Mouse (Mus musculus): ENCODE results near the gene Dydc2. TPM values are rescaled to one million over a fixed set of nuclear protein-coding genes. Genes with fewer than 3 reads are reported as not detected.

Dydc2 gene
- total RNA-seq, 2 experiments from 2014 or later = not detected

GRCm38 (mm10) chr14:41047402-41047801, 21.6 kb downstream of the Dydc2 start:
- no peak for DNase-seq (ENCODE audit: low spot score)

DNA sequence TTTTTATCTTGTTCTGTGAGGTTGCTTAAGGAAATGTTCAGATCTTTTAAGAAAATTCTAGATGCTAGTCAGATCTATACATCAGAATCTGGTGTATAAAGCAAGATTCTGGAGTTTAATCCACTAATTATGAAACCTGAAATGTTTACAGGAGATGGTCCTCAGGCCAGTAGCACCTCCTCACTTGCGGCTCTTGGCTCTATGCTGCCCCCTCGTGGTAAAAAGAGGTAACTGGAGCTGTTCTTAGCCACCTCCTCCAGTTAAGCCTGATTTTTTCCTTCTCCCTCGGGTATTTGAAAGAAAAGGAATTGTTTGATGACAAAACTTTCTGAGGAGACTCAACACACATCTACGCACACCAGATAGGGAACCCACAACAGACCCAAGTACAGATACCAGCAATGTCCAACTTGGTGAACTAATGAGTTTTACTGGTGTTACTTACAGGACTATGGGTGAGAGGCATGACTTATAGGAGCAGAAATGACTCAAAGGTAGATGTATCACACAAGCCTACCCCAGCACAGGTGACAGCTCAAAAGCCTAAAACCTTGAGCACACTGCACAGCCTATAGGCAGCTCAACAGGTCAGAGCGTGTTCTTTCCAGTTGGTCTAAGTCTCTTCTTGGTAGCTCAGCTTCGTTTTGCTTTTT, 33.7 kb downstream of the Dydc2 start:
- DNase-seq (ENCODE audit: low spot score) = peak; percentile 49

- peak; percentile 71 for DNase-seq (ENCODE audit: low spot score)
Observed at GRCm38 (mm10) chr14:41033135-41034110, 35.6 kb downstream of the Dydc2 start.

DNA sequence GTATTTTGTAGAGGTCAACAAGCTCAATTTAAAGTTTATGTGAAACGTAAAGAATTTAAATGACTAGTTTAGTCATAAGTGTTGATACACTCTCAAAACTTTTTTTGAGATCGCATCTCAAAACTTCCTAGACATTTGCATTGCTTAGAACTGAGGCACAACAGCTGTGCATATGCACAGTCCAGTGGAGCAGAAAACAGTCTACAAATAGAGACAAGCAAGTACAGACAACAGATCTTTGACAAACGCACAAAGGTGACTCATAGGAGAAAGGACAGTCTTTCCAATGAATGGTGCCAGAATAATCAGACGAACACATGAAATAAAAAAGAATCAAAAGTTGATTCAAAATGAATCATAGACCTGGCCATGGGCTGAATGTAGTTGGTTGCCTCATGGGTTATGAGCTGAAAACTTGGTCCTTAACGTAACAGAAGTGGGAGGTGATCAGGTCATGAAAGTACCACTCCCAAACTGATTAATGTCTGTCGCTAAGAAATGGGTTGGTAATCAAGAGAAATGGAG, 38.0 kb downstream of the Dydc2 start:
- DNase-seq (ENCODE audit: low spot score) = no peak

DNA sequence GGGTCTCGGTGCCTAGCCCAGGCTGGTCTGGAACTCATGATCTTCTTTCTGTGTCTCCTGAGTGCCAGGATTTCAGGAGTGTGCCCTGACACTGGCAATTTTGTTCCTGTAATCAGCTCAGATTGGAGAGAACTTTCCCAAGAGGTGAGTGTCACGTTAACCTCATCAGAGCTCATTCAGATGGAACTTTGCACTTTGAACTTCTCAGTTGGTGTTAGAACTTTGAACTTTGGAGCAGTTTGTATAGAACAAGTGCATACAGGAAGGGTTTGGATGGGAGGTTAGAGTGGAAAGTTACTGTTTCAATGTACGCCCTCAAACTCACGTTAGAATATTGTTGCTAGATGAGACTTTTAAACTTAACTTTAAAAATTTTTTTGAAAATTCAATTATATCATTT, 39.7 kb downstream of the Dydc2 start:
- DNase-seq (ENCODE audit: low spot score) = no peak

GRCm38 (mm10) chr14:41025594-41026284, 43.3 kb downstream of the Dydc2 start:
- no peak for DNase-seq (ENCODE audit: low spot score)

DNA sequence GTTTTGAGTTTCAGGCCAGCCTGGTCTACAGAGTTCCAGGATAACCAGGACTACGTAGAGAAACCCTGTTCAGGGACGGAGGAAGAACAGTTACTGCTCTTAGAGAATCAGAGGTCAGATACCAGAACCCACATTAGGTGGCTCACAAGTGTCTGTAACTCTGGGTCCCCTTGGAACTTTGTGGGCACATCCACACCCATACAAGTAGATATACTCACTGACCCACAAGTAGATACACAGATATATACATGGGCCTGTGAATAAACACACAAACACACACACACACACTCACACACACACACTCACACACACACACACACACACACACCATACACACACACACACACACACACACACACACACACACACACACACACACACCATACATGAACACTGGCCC, 43.9 kb downstream of the Dydc2 start:
- no peak for DNase-seq (ENCODE audit: low spot score)

GRCm38 (mm10) chr14:41021246-41021645, 47.8 kb downstream of the Dydc2 start:
- DNase-seq (ENCODE audit: low spot score) = no peak

DNA sequence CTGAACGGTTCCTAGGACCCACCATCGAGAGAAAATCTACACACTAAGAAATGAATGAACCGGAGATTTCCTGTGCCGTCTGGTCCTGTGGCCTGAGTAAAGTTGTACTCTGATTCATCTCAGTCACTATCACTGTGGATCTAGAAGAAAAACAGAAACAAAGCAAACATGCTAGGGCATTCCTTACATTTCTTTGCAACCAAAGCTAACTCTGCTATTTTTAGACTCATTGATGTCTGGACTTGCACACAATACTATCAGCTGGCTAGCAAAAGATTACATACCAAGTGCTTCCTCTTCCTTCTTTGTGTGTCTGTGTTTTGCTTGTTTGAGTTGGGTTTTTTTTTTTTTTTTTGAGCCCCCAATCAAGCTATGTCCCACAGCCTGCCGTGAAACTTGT, 51.5 kb downstream of the Dydc2 start:
- DNase-seq (ENCODE audit: low spot score) = no peak

DNA sequence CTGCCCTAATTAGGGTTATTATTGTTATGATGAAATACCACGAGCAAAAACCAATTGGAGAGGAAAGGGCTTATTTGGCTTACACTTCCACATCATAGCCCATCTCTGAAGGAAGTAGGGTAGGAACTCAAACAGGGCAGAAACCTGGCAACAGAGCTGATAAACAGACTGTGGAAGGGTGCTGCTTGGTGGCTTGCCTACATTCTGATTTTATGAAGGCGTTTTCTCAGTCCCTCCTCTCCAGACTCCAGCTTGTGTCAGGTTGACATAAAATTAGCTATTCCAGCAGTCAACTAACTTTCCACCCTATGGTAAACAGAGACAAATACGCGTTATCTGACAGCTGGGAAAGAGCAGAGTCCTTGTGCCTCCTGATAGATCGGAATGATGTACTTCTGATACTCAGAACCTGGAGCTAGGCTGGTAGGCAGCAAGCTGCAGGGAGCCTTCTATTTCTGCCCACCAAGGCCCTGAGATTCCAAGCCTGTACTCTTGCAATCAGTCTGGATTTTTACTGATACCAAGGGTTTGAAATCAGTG, 54.2 kb downstream of the Dydc2 start:
- no peak for DNase-seq (ENCODE audit: low spot score)

DNA sequence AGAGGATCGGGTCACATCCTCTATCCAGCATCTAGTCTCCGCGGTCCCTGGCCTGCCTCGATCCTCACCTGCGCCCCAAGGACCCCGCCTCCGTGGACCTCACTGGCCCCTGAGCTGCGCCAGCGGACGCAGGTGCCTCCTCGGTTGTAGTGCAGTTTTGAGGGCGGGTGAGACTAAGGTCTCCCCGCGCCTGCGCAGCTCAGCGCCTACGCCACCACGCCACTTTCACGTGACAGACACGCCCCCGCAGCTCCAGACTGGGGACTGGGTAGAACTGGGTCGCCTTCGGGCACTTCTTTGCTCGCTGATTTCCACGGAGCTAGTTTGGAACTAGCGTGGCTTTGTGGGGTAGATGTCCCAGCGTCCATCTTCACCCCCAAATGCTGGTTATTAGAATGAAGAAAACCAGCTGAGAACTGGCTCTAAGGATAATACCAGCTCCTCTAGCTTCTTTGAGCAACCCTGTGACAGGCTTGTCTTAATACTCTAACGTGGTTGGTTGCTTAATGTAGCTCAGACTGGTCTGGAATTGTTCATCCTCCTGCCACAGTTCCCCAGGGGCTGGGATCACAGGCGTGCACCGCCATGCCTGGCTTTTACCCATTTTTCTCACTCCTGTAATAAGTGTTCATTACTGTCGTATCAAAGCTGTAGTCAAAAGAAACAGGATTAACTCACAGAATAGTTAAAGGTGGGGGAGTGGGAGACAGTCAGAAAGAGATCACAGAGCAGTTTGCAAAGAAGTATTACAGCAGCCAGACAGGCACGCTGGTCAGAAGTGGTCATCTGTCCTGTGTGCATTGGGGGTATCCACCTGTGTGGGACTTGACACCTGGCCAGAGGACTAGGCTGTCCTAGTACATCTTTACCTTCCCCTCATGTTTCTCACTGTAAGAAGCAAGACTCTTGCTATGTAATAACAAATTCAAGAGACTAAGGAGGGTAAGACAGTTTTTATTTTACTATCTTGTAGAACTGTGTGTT, 55.1 kb downstream of the Dydc2 start, which contains the start of gene Fam213a:
Fam213a (minus strand) TSS at position 159 of the 984 bp plus-strand sequence.
- peak; percentile 87 for DNase-seq (ENCODE audit: low spot score)

GRCm38 (mm10) chr14:41013143-41013542, 55.9 kb downstream of the Dydc2 start:
- no peak for DNase-seq (ENCODE audit: low spot score)

DNA sequence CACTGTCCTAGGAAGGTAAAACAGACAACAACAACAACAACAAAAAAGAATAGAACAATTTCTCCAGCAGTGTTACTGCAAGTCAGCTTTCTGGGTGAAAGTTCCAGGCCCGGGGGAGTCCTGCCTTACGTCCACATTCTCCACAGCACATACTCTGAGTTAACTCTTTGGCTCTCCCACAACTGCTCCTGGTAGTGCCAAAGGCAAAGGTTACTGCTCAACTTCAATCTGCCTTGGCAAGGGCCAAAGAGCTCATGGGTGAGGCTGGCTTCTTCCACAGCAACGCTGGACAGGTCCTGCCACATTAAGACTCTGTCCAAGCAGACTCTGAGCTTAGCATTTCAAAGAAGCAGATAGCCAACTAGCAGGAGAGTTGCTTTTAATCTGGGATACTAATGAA, 57.1 kb downstream of the Dydc2 start:
- DNase-seq (ENCODE audit: low spot score) = no peak

DNA sequence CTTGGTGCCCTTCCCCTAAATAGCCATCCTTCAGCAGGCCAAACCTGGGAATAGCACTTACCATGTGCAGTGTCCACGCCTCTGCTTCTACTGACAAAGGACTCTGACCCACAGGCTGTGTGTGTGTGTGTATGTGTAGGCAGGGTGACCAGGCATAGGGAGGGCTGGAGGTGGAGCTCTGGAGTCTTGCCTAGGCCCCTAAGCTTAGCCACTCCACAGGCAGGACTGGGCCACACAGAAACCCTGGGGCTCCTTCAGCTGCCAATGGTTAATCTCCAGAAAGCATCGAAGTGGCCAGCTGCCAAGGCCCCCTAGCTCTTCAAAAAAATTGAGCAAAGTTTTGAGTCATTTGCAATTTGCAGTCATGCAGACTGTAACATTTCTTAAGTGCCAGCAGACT, 60.9 kb downstream of the Dydc2 start:
- no peak for DNase-seq (ENCODE audit: low spot score)

- DNase-seq (ENCODE audit: low spot score) = no peak
Observed at GRCm38 (mm10) chr14:41007641-41008040, 61.4 kb downstream of the Dydc2 start.

GRCm38 (mm10) chr14:41006899-41007298, 62.1 kb downstream of the Dydc2 start:
- DNase-seq (ENCODE audit: low spot score) = no peak

DNA sequence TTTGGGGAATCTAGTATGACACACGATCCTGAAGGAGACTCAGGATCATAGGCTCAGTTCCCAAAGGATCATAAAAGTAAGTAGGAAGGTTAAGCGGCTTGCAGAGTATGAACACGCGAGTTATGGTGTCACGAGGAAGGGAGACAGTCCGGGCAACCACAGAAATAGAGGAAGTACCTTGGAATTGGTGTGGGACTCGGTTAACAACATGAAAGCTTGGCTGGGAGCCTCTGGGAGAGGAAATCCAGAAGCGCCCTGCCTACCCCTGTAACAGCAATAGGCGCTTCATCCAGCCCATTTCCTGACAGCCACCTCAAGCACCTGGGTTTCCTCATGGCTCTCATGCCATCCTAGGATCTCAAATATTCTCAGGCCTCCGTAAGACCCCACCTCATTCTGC, 62.7 kb downstream of the Dydc2 start:
- no peak for DNase-seq (ENCODE audit: low spot score)

DNA sequence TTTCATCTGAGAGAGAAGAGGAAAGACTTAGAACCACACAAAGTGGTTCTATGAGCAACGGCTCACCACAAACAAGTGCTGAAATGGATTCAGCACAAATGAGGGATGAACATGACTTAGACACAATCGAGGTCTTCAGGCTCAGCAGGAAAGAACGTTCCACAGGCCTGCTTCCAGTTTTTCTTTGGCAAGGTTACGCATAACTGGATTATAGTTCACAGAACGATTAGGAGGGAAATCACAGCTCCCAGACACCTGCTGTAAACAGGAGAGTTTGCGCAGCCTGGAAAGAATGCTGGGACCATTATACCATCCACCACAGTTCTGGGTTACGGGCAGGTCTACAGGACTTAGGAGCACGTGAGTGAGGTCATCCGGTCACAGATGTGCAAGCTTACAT, 63.3 kb downstream of the Dydc2 start:
- no peak for DNase-seq (ENCODE audit: low spot score)

GRCm38 (mm10) chr14:41004201-41005141, 64.5 kb downstream of the Dydc2 start:
- peak; percentile 43 for DNase-seq (ENCODE audit: low spot score)

All from gastrocnemius, adult 18-20 months (tissue).